Mouse (Mus musculus) olfactory bulb, adult 2 months (tissue): ENCODE results near the gene Vmn1r207-ps.
"Not testable (repeated sequence)": the region's sequence is repeated elsewhere in the genome, so short reads cannot be mapped to it uniquely, and the experiment has no call there.

Experiments used
- CTCF ChIP-seq: fragments of 200-500 bp; IDR thresholded peaks from 2 replicates; pipeline ENCODE4 v1.5.1; 2012; ENCODE audit warnings: low read depth, mild to moderate bottlenecking, low read length, moderate library complexity; ENCODE audit not compliant: insufficient read depth
- POLR2A ChIP-seq: fragments of 200-500 bp; IDR thresholded peaks from 2 replicates; pipeline ENCODE4 v1.6.1; 2012; ENCODE audit warnings: mild to moderate bottlenecking, low read depth, low read length, moderate library complexity; ENCODE audit not compliant: insufficient read depth

DNA sequence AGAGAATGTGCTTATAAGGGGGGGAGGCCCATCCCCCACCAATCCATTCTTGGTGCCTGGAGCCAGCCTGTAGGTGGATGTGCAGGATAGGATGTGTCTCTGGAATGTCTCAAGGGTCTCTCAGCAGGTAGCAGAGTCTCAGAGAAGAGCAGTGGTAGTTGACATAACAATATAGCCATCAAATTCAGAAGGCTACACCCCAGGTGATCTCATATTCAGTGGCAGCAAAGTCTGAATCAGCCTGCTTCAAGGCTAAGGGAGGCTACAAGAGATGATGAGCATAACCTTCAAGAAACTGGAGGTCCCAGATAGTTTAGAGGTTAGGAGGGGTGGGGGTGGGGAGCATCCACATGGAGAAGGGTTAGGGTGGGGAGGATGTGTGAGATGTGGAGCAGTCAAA is 22.5 kb downstream of the Vmn1r207-ps start:
- TF ChIP-seq POLR2A, CTCF: not testable (repeated sequence)
